Mouse (Mus musculus): Measurements from ENCODE around the gene Gm14296.
"Not testable (repeated sequence)": the region's sequence is repeated elsewhere in the genome, so short reads cannot be mapped to it uniquely, and the experiment has no call there.

Gm14296 gene

GRCm38 (mm10) chr2:176927709-176928108, at the start of gene Gm14296:
TSS of gene Gm14296 (minus strand) at chr2:176927809.
- DNase-seq = not testable (repeated sequence)

GRCm38 (mm10) chr2:176905464-176905863, 22.1 kb downstream of the Gm14296 start:
- DNase-seq = not testable (repeated sequence)

Measured in thymus, adult 18-20 months (tissue).